Mouse (Mus musculus): ENCODE data around the gene Fbxl18. TPM values are rescaled to one million over a fixed set of nuclear protein-coding genes. Genes with fewer than 3 reads are reported as not detected.

The Fbxl18 gene
- polyA plus RNA-seq, 1 experiment, result 28.4 TPM

DNA sequence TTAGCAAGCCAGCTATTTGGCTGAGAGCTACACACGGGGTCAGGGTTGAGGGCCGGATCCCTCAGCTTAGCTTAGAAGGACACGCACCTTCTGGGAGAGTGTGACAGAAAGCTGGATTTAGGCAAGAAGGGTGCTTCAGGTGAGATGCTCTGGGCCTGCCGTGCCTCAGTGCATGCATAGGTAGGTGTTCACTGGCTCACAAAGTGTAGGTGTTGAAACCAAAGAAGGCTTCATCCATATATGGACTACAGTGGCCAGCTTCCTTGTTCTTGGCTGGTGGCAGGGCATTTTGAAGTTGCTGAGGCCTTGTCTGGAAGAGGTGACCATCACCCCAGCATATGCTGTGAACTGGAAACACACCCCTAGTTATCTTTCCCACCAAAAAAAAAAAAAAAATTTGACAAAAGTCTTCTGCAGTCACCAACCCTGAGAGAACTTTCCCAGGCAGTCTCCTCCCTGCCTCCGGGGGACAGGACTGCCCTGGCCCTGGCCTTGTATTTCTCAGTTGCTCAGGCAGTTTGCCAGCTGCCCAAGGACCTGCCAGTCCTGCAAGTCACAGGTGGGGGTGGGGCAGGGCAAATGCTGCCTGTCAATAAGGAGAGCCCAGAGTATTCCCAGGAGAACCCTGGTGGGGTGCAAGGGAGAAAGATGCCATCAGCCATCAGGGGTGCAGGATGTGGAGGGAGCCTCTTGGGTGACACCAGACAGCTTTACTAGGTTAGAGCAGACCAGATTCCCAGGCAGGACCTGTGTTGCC is 12.8 kb upstream of the Fbxl18 start:
- peak overlapping the region; percentile 68 for H3K4me3 ChIP-seq (ENCODE audit: low read depth, low read length)
- peak overlapping the region; percentile 99 for H3K27ac ChIP-seq (ENCODE audit: insufficient read depth, low read depth, low read length)
- no peaks in the 10 kb centered on the region for H3K27me3 ChIP-seq (ENCODE audit: control insufficient read depth, insufficient read depth, low read length)
- H3K36me3 ChIP-seq (ENCODE audit: control insufficient read depth, insufficient read depth, low read length), result peaks cover 34% of the 10 kb centered on the region
- TF ChIP-seq POLR2A (IDR thresholded peaks at IDR 0.05; ENCODE audit: low read depth, low read length), result peak; percentile 25; the same call in 1 of the 2 replicates
- peak; percentile 29; the same call in 1 of the 2 replicates for TF ChIP-seq CTCF (IDR thresholded peaks at IDR 0.05; ENCODE audit: extremely low read depth, insufficient read length, insufficient replicate concordance, low read depth, low read length)
- WGBS, result 31% methylated on average over 5 of the region's 5 CpGs
- peaks cover 38% of the 10 kb centered on the region; the same call in 1 of the 2 replicates for H3K4me1 ChIP-seq (ENCODE audit: control insufficient read depth, insufficient read depth, insufficient read length, low read length)

DNA sequence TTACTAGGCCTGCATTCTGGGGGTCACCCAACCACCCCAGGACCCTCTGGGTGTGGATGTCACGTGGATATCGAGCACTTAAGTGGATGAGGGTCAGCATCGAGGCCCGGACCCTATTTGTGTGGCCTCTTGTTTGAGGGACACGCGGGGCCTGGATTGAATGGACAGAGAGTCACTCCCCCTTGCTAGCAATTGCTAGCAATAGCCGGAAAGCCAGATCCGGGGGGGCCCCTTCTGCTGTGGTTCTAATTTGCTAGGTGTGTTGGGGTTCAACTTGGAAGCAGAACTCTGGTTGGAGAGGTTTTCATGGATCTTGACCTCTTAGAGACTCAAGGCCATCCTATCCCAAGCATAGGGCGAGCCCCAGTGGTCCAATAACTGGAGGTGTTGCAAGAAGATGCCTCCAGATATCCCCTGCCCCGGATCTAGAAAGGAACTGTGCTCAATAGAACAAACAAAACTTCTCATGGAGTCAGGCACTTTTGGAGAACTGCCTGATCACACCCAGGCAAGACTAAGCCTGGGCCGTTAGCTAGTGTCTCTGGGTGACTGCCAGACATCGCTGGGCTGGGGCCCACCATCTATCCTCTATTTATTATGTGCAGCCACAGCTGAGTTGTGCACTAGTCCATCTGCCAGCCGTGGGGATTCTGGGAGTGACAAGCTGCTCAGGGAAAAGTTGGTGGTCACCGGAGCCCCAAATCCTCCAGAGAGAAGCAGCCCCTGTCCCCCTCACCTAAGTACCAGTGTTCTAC is 12.0 kb upstream of the Fbxl18 start:
- Histone ChIP-seq H3K27me3 (ENCODE audit: control insufficient read depth, insufficient read depth, low read length) (no peaks in the 10 kb centered on the region), H3K27ac (ENCODE audit: insufficient read depth, low read depth, low read length) (peak overlapping the region; percentile 99), H3K36me3 (ENCODE audit: control insufficient read depth, insufficient read depth, low read length) (peaks cover 41% of the 10 kb centered on the region), H3K4me1 (ENCODE audit: control insufficient read depth, insufficient read depth, insufficient read length, low read length) (peaks cover 36% of the 10 kb centered on the region; the same call in 1 of the 2 replicates), H3K4me3 (ENCODE audit: low read depth, low read length) (peak overlapping the region; percentile 68)
- TF ChIP-seq POLR2A (IDR thresholded peaks at IDR 0.05; ENCODE audit: low read depth, low read length) (no peak), CTCF (IDR thresholded peaks at IDR 0.05; ENCODE audit: extremely low read depth, insufficient read length, insufficient replicate concordance, low read depth, low read length) (0 out of 2 replicates have a peak, but pooled peaks have one; percentile 3)
- 11% methylated on average over 14 of the region's 14 CpGs for WGBS

- Histone ChIP-seq H3K4me3 (ENCODE audit: low read depth, low read length) (peak within 1 kb of the TSS; percentile 75), H3K27me3 (ENCODE audit: control insufficient read depth, insufficient read depth, low read length) (no peaks in the 10 kb centered on the region), H3K27ac (ENCODE audit: insufficient read depth, low read depth, low read length) (peak within 1 kb of the TSS; percentile 99), H3K4me1 (ENCODE audit: control insufficient read depth, insufficient read depth, insufficient read length, low read length) (peaks cover 33% of the 10 kb centered on the region; the same call in 1 of the 2 replicates), H3K36me3 (ENCODE audit: control insufficient read depth, insufficient read depth, low read length) (peaks cover 46% of the 10 kb centered on the region)
- WGBS, result under 1% methylated on average over 41 of the region's 41 CpGs
- TF ChIP-seq POLR2A (IDR thresholded peaks at IDR 0.05; ENCODE audit: low read depth, low read length), result peak; percentile 100
- TF ChIP-seq CTCF (IDR thresholded peaks at IDR 0.05; ENCODE audit: extremely low read depth, insufficient read length, insufficient replicate concordance, low read depth, low read length), result peak; percentile 25; the same call in 1 of the 2 replicates
Observed at GRCm38 (mm10) chr5:142906532-142907047, 11.4 kb upstream of the Fbxl18 start, which contains the start of gene Actb. Actb (minus strand) TSS chr5:142906754.

DNA sequence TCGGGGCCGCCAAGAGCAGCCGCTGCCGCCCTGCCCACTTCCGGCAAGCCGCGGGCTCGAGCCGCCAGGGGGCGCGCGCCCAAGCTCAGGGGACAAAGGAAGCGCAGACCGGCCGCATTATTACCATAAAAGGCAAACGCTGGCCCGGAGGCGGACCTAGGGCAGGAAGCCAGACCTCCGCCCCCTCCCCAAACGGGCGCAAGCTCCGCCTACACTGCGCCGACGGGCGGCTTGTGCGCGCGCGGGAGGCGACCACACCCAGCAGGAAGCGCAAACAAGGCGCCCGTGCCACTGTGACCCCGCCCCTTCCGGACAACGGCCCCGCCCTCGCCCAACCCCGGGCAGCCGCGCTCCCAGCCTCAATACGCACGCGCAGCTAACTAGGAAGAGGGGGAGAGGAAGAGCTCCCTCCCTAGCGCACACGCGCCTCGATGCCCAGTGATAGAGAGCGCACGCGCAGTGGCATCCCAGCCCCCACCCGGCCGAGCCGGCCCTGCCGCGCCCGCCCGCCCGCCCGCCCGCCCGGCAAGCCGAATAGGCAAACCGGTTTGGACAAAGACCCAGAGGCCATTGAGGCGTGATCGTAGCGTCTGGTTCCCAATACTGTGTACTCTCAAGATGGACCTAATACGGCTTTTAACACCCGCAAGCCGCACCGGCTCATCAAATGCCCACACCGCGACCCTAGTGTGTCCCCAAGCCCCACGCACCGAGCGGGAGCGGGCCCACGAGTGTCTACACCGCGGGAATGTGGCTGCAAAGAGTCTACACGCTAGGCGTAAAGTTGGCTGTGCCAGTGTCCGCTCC is 10.7 kb upstream of the Fbxl18 start:
- WGBS, result under 1% methylated on average over 81 of the region's 84 CpGs
- Histone ChIP-seq H3K4me3 (ENCODE audit: low read depth, low read length) (peak overlapping the region; percentile 75), H3K27ac (ENCODE audit: insufficient read depth, low read depth, low read length) (peak overlapping the region; percentile 99), H3K36me3 (ENCODE audit: control insufficient read depth, insufficient read depth, low read length) (peaks cover 53% of the 10 kb centered on the region), H3K27me3 (ENCODE audit: control insufficient read depth, insufficient read depth, low read length) (no peaks in the 10 kb centered on the region), H3K4me1 (ENCODE audit: control insufficient read depth, insufficient read depth, insufficient read length, low read length) (peaks cover 29% of the 10 kb centered on the region; the same call in 1 of the 2 replicates)
- TF ChIP-seq CTCF (IDR thresholded peaks at IDR 0.05; ENCODE audit: extremely low read depth, insufficient read length, insufficient replicate concordance, low read depth, low read length), result peak; percentile 74
- no peak for TF ChIP-seq POLR2A (IDR thresholded peaks at IDR 0.05; ENCODE audit: low read depth, low read length)

DNA sequence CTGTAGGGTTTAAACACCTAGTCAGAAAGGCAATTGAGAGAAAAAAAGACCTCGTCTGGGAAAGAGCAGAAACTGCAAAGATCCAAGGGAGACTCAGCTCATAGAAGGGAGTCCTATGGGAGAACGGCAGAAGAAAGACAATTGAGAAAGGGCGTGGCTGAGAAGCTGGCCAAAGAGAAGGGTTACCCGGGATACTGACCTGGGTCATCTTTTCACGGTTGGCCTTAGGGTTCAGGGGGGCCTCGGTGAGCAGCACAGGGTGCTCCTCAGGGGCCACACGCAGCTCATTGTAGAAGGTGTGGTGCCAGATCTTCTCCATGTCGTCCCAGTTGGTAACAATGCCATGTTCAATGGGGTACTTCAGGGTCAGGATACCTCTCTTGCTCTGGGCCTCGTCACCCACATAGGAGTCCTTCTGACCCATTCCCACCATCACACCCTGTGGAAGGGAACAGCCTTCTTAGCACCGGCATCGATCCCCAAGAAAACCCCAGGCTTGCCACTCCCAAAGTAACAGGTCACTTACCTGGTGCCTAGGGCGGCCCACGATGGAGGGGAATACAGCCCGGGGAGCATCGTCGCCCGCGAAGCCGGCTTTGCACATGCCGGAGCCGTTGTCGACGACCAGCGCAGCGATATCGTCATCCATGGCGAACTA is 9.9 kb upstream of the Fbxl18 start:
- no peaks in the 10 kb centered on the region for H3K27me3 ChIP-seq (ENCODE audit: control insufficient read depth, insufficient read depth, low read length)
- H3K4me3 ChIP-seq (ENCODE audit: low read depth, low read length), result peak overlapping the region; percentile 75
- peaks cover 26% of the 10 kb centered on the region; the same call in 1 of the 2 replicates for H3K4me1 ChIP-seq (ENCODE audit: control insufficient read depth, insufficient read depth, insufficient read length, low read length)
- H3K27ac ChIP-seq (ENCODE audit: insufficient read depth, low read depth, low read length), result peak overlapping the region; percentile 99
- no peak for TF ChIP-seq CTCF (IDR thresholded peaks at IDR 0.05; ENCODE audit: extremely low read depth, insufficient read length, insufficient replicate concordance, low read depth, low read length)
- no peak for TF ChIP-seq POLR2A (IDR thresholded peaks at IDR 0.05; ENCODE audit: low read depth, low read length)
- WGBS, result 2% methylated on average over 27 of the region's 27 CpGs
- peaks cover 58% of the 10 kb centered on the region for H3K36me3 ChIP-seq (ENCODE audit: control insufficient read depth, insufficient read depth, low read length)
